Mouse (Mus musculus) lung, postnatal 0 days (tissue): ENCODE measurements at regions not wholly inside any gene's neighbourhood (a gene's known extent, or its start where the extent isn't known, plus 50 kb on each side); places are given as distances from the start of the nearest gene placed in this dataset.

Experiments used
- ATAC-seq: fragments of 200-750 bp; cut with Nextera tagmentation; 2 replicates; pipeline ENCODE4 v1.8.0; 2017; ENCODE audit warnings: moderate library complexity
- DNase-seq: peaks from one replicate; pipeline ENCODE4 v3.0.0-alpha.2; 2016; ENCODE audit warnings: low spot score
- H3K27ac ChIP-seq: fragments of 300-500 bp; sonication (generic); 2 replicates; pipeline ENCODE4 v1.5.1; 2014; ENCODE audit warnings: antibody characterized with exemption, mild to moderate bottlenecking, low read length, mixed read lengths
- H3K27me3 ChIP-seq: fragments of 300-500 bp; sonication (generic); replicated peaks from 2 replicates; pipeline ENCODE4 v1.6.1; 2014; ENCODE audit warnings: low read length, mixed read lengths; ENCODE audit not compliant: insufficient read depth
- H3K36me3 ChIP-seq: fragments of 300-500 bp; sonication (generic); 2 replicates; pipeline ENCODE4 v1.6.1; 2014; ENCODE audit warnings: low read length, mixed read lengths; ENCODE audit not compliant: insufficient read depth
- H3K4me1 ChIP-seq: fragments of 300-500 bp; sonication (generic); 2 replicates; pipeline ENCODE4 v1.6.1; 2014; ENCODE audit warnings: antibody characterized with exemption, low read depth, low read length, mixed read lengths; ENCODE audit not compliant: insufficient read depth
- H3K4me2 ChIP-seq: fragments of 300-500 bp; sonication (generic); replicated peaks from 2 replicates; pipeline ENCODE4 v1.6.1; 2014; ENCODE audit warnings: low read depth, mild to moderate bottlenecking, low read length, moderate library complexity, mixed read lengths
- H3K4me3 ChIP-seq: fragments of 300-500 bp; sonication (generic); 2 replicates; pipeline ENCODE4 v1.5.1; 2014; ENCODE audit warnings: low read depth, low read length
- H3K9ac ChIP-seq: fragments of 300-500 bp; sonication (generic); replicated peaks from 2 replicates; pipeline ENCODE4 v1.6.1; 2014; ENCODE audit warnings: low read depth, mild to moderate bottlenecking
- H3K9me3 ChIP-seq: fragments of 300-500 bp; sonication (generic); 2 replicates; pipeline ENCODE4 v1.6.1; 2016; ENCODE audit warnings: low read length, mixed read lengths
- CTCF ChIP-seq: IDR thresholded peaks from 2 replicates; pipeline ENCODE4 v1.5.1; 2016; ENCODE audit warnings: antibody characterized with exemption, mild to moderate bottlenecking
- EP300 ChIP-seq: IDR thresholded peaks from 2 replicates; pipeline ENCODE4 v1.6.1; 2016; ENCODE audit warnings: antibody characterized with exemption, mild to moderate bottlenecking, control low read depth
- WGBS: fragments of 180-500 bp; shearing (Covaris S2); extraction: QIAGEN DNeasy Blood & Tissue Kit; methylation state at CpG from one replicate; pipeline ENCODE4 v1.1.7; 2014; 5-methylcytosine and 5-hydroxymethylcytosine counted together

DNA sequence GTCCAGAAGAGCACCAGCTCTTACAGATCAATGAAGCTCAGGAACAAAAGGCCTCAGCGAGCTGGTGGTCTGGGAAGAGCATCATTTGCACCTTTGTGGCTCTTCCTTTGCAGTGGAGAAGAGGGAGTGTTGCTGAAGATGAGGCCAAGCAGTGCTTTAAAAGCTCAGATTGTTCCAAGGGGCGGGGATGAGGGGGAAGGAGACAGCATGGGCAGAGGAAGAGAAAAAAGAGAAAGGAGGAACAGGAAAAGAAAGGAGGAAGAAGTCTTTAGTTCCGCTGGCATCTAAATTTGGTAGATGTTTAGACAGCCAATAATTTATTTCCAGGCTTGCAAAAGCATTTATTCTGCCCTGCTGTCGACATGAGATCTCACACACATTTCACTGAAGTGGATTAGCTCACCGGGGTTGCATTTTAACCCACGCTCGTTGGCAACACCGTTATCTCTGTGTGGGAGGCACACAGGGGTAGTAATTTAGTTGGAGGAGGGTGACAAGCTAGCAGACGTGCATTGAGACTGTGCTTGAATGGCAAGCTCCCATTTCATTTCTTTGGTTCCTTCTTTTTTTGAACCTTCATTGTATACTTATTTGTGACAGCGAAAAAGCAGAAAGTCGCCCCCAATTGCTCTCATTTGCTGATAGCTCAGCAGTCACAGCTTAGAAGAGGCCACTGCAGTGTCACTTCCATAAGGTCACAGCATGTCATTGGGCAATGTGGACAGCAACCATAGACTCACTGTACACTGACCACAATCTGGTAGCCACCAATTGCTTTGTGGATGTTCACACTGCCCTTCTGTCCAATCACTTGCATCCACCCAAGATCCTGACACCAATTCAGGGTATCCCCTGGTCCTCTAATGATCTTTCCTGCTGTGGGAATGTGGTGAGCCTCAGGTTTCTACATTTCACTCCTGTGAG lies 128.2 kb upstream of the Atp1b1 start:
- H3K9me3 ChIP-seq: no peaks in the 10 kb centered on the region
- WGBS: 38% methylated on average over 11 of the region's 11 CpGs
- ATAC-seq: no peak
- no peak overlapping the region for H3K9ac ChIP-seq
- no peak overlapping the region for H3K4me3 ChIP-seq
- no peak overlapping the region for H3K4me2 ChIP-seq
- H3K27me3 ChIP-seq: no peaks in the 10 kb centered on the region
- TF ChIP-seq EP300: no peak
- no peak for TF ChIP-seq CTCF
- H3K36me3 ChIP-seq: no peaks in the 10 kb centered on the region
- no peaks in the 10 kb centered on the region for H3K4me1 ChIP-seq
- DNase-seq: no peak
- H3K27ac ChIP-seq: no peak overlapping the region

DNA sequence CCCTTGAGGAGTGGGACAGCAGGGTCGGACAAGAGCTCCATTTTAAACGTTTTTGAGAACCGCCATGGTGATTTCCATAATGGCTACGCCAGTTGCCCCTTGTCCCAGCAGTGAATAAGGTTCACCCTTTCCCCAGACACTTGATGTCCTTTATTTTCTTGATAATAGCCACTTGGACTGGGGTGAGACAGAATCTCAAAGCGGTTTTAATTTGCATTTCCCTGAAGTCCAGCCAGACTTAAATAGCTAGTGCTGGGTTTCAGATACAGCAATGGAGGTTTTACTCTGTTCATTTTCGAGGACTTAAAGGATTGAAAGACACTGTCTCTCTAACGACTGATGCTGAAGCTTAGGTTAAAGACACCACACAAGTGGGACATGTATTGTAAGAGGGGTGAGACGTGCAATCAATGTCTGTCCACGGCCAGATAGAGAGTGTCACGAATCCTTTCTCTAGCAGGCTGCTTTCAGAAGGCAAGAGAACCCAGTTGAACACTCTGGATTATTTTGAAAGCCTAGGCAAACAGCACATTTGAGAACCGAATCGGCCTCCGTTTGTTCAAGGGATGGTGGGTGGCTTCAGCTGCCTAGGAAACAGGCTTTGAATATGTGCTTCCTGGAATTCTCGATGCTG lies 118.8 kb upstream of the Atp1b1 start:
- no peak overlapping the region for H3K4me3 ChIP-seq
- no peak overlapping the region for H3K4me2 ChIP-seq
- H3K27me3 ChIP-seq: no peaks in the 10 kb centered on the region
- no peak for DNase-seq
- no peak overlapping the region for H3K27ac ChIP-seq
- no peaks in the 10 kb centered on the region for H3K4me1 ChIP-seq
- no peaks in the 10 kb centered on the region for H3K9me3 ChIP-seq
- 68% methylated on average over 14 of the region's 14 CpGs for WGBS
- no peak for ATAC-seq
- no peak overlapping the region for H3K9ac ChIP-seq
- H3K36me3 ChIP-seq: no peaks in the 10 kb centered on the region
- no peak for TF ChIP-seq EP300

DNA sequence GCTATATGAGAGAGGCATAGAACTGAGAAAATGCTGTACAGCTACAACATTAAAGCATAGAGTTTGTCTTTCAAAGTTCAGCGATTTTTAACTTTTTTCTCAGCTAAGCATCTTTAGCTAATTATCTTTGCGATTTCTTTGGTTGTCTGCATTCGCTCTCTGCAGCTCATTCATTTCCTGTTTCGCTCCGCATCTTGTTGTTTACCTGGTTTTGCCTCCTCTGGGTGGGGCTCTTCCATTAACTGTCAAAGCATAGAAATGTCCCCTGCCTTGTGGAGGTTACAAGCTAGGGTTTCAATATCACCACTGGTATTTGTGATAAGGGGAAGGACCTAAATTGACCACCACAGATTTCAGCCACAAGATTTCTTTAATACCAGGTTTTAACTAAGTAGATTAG lies 115.5 kb upstream of the Atp1b1 start:
- Histone ChIP-seq H3K9ac (no peak overlapping the region), H3K4me1 (no peaks in the 10 kb centered on the region), H3K36me3 (no peaks in the 10 kb centered on the region), H3K9me3 (no peaks in the 10 kb centered on the region), H3K4me3 (no peak overlapping the region), H3K27ac (no peak overlapping the region), H3K4me2 (no peak overlapping the region), H3K27me3 (no peaks in the 10 kb centered on the region)
- WGBS: 77% methylated on average over 5 of the region's 5 CpGs
- ATAC-seq: no peak
- DNase-seq: no peak
- TF ChIP-seq EP300 (no peak), CTCF (no peak)

DNA sequence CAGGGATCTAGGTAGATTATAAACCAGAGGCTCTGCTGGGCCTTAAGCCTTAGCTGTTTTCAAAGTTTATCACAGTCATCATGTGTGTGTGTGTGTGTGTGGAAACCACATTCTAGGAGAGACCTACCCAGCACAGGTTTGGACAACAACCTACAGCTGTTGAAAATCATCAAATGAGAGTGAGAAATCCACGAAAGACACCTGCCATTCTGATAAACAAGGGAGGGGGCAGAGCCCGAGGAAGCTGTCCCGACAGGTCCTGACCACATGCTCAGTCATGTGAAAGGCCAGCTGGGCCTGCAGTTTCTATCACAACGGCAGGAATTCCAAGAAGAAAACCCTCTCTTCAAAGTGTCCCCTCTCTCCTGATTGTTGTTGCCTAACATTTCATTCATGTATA lies 114.0 kb upstream of the Atp1b1 start:
- TF ChIP-seq EP300: no peak
- no peak for TF ChIP-seq CTCF
- WGBS: 15% methylated on average over 4 of the region's 4 CpGs
- Histone ChIP-seq H3K4me1 (no peaks in the 10 kb centered on the region), H3K4me2 (no peak overlapping the region), H3K36me3 (no peaks in the 10 kb centered on the region), H3K27ac (no peak overlapping the region), H3K27me3 (no peaks in the 10 kb centered on the region), H3K4me3 (no peak overlapping the region), H3K9me3 (no peaks in the 10 kb centered on the region), H3K9ac (no peak overlapping the region)
- no peak for DNase-seq
- no peak for ATAC-seq

DNA sequence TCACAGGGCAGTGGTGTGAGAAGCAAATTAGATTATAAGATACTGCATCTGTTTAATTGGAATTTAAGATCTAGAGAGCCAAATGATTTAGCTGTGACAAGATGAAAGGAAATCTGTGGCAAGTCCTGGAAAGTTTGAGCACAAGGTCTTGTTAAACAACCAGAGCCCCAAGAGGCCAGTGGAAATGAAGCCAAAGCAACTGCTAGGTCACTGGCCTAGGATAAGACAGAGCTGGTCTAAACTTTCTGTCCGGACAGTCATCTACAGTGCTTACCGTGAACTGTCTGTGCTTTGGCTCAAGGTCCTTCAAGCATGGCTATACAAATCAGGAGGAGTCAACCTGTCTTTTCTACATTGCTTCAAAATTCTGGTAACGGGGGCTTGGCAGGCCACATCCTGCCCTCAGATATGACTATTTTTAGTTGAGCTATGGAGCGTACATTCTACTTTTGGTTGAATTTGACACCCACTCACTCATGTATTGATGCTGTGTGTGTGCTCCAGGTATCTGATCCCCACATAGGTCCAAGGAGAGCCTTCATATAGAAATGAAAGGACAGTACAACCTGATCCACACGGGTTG lies 113.4 kb upstream of the Atp1b1 start:
- 72% methylated on average over 5 of the region's 5 CpGs for WGBS
- H3K36me3 ChIP-seq: no peaks in the 10 kb centered on the region
- no peak for TF ChIP-seq CTCF
- no peak for TF ChIP-seq EP300
- H3K9ac ChIP-seq: no peak overlapping the region
- no peak overlapping the region for H3K4me3 ChIP-seq
- DNase-seq: no peak
- no peak overlapping the region for H3K4me2 ChIP-seq
- H3K9me3 ChIP-seq: no peaks in the 10 kb centered on the region
- no peaks in the 10 kb centered on the region for H3K4me1 ChIP-seq
- no peak overlapping the region for H3K27ac ChIP-seq
- no peaks in the 10 kb centered on the region for H3K27me3 ChIP-seq
- no peak for ATAC-seq

DNA sequence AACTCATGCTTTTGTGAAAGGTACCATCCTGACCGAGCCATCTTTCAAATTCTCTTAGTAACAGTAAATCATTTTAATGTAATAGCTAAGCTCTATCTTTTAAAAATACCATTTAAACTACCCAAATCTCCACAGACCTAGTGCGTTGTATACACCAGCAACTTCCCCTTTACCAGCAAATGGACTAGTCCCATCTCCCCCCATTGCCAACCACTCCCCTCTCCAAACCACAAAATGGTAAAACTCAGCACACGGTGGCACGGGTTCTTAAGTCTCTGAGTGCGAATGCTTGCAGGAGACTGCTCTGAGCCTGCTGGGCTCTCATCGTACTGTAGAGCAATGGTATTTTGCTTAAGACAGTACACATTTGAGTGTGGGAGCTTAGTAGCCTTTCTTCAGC lies 106.7 kb upstream of the Atp1b1 start:
- no peaks in the 10 kb centered on the region for H3K4me1 ChIP-seq
- no peak for TF ChIP-seq EP300
- H3K27ac ChIP-seq: no peak overlapping the region
- no peak overlapping the region for H3K4me3 ChIP-seq
- WGBS: 85% methylated on average over 6 of the region's 6 CpGs
- no peaks in the 10 kb centered on the region for H3K36me3 ChIP-seq
- H3K4me2 ChIP-seq: no peak overlapping the region
- ATAC-seq (no peak), DNase-seq (no peak)
- H3K27me3 ChIP-seq: no peaks in the 10 kb centered on the region
- H3K9ac ChIP-seq: no peak overlapping the region
- H3K9me3 ChIP-seq: no peaks in the 10 kb centered on the region
